Mouse (Mus musculus) stomach, postnatal 0 days (tissue): ENCODE results near the gene Chchd10.

Experiments used
- CTCF ChIP-seq: IDR thresholded peaks from 2 replicates; pipeline ENCODE4 v1.5.1; 2016; ENCODE audit warnings: antibody characterized with exemption, low read depth, mild to moderate bottlenecking, moderate library complexity
- EP300 ChIP-seq: optimal IDR thresholded peaks from 2 replicates; pipeline ENCODE3; 2016; ENCODE audit warnings: antibody characterized with exemption

DNA sequence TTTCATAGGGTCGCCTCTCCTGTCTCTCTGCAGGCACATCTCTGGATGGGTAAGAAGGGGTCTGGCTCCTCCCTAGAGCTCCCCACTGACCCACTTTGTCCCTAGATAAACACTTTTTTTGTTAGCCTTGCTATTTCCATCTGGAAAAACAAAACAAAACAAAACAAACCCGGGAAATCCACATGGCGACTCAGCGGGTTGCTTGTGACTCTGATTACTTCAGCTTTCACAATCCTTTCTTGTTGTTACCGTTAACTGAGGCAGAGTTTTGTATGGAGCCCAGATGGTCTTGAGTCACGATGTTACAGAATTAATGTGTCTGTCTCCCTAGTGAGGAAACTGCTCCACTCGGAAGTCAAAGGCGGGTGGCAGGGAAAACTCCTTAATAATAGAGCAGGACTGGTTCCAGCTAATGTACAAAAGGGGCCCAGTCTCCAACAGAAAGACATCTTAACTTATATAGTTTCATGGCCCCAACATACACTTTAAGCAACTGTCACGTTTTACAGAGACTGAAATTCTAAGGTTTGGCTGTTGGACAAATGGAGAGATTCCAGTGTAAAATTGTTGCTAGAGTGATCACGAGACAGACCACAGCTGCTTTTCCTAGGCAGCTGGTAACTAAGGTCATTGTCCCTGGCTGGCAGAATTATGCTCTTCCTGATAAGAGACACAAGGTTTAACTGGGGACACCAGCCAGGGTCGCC is 11.3 kb downstream of the Chchd10 start:
- no peak for TF ChIP-seq CTCF
- no peak for TF ChIP-seq EP300
